Mouse (Mus musculus): ENCODE results near the gene Fancm. TPM values are rescaled to one million over a fixed set of nuclear protein-coding genes. Genes with fewer than 3 reads are reported as not detected.

The Fancm gene
- total RNA-seq, 1 experiment, result 45.6 TPM

DNA sequence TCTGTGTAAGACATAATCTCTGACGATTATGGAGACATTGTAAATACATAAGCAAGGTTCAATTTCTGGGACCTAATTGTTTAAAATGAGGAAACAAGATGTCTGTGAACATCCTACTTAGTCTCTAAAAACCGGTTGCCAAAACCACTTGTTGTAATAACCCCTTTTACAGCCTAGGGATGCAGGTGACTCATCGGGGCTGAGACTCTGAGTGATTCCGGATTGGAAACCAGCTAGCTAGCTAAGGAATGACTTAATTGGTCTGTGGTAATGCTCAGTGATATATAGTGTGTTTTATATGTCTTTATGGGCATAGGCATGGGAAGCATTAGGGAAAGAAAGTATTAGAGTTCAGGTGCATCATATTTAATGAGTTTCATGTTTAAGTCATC is 37.9 kb upstream of the Fancm start:
- H3K4me1 ChIP-seq (ENCODE audit: control insufficient read depth in 2 of 2, insufficient read depth in 2 of 2, low read length in 2 of 2, poor library complexity in 1 of 2), result 0 out of 4 replicates have a peak, but pooled peaks cover 0 to 2% of the 10 kb centered on the region in 2 experiments
- no peak overlapping the region for H3K9ac ChIP-seq (ENCODE audit: insufficient read depth, low read depth, low read length, poor library complexity, severe bottlenecking)
- in situ Hi-C loops (cut with MboI; ENCODE audit: low sequenced_read_pairs in 2 of 2, unreplicated experiment in 2 of 2), result no loop called here
- H3K27ac ChIP-seq (ENCODE audit: insufficient read depth, low read depth, low read length, poor library complexity, severe bottlenecking), result no peak overlapping the region
- no peaks in the 10 kb centered on the region; the same call in 1 of the 2 replicates for H3K36me3 ChIP-seq (ENCODE audit: control insufficient read depth, insufficient read depth, low read length, poor library complexity, severe bottlenecking)
- DNase-seq (ENCODE audit: low read depth, low spot score), result no peak
- peaks cover 10% of the 10 kb centered on the region for H3K9me3 ChIP-seq (ENCODE audit: control insufficient read depth, insufficient read depth, low read depth, low read length)
- no peak overlapping the region; a peak in 1 of 4 replicates for H3K4me3 ChIP-seq (ENCODE audit: insufficient read depth in 1 of 2, low read depth in 1 of 2, low read length in 2 of 2, poor library complexity in 1 of 2, severe bottlenecking in 1 of 2)
- TF ChIP-seq ZNF384 (IDR thresholded peaks at IDR 0.05; ENCODE audit: low read depth, low read length) (no peak), ZC3H11A (IDR thresholded peaks at IDR 0.05; ENCODE audit: borderline replicate concordance, low read depth, low read length) (no peak), HCFC1 (IDR thresholded peaks at IDR 0.05; ENCODE audit: borderline replicate concordance, insufficient read depth, low read length) (no peak)

DNA sequence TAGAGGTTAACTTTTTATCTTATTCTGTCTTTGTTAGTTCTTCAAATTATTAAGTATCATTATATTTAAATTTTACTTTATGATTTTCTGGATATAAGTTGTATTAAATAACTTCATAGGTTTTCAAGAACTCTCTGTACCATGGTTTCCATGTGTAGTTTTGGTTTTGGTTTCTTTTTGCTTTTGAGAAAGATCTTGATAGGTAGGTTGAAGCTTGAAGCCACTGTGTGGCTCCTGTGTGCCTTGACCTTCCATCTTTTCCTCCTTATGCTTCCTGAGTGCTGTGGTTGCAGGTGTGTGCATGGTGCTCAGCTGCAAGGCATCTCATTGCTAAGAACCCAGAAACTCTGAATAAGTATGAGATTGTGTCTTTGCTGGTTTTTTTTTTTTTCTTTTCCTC is 26.6 kb upstream of the Fancm start:
- Histone ChIP-seq H3K27ac (ENCODE audit: insufficient read depth, low read depth, low read length, poor library complexity, severe bottlenecking) (no peak overlapping the region), H3K36me3 (ENCODE audit: control insufficient read depth, insufficient read depth, low read length, poor library complexity, severe bottlenecking) (peaks cover 2% of the 10 kb centered on the region; the same call in 1 of the 2 replicates), H3K4me1 (ENCODE audit: control insufficient read depth in 2 of 2, insufficient read depth in 2 of 2, low read length in 2 of 2, poor library complexity in 1 of 2) (no peaks in the 10 kb centered on the region), H3K4me3 (ENCODE audit: insufficient read depth in 1 of 2, low read depth in 1 of 2, low read length in 2 of 2, poor library complexity in 1 of 2, severe bottlenecking in 1 of 2) (no peak overlapping the region), H3K9me3 (ENCODE audit: control insufficient read depth, insufficient read depth, low read depth, low read length) (no peaks in the 10 kb centered on the region), H3K9ac (ENCODE audit: insufficient read depth, low read depth, low read length, poor library complexity, severe bottlenecking) (no peak overlapping the region)
- DNase-seq (ENCODE audit: low read depth, low spot score), result no peak
- TF ChIP-seq ZC3H11A (IDR thresholded peaks at IDR 0.05; ENCODE audit: borderline replicate concordance, low read depth, low read length) (no peak), ZNF384 (IDR thresholded peaks at IDR 0.05; ENCODE audit: low read depth, low read length) (no peak), HCFC1 (IDR thresholded peaks at IDR 0.05; ENCODE audit: borderline replicate concordance, insufficient read depth, low read length) (no peak), MAFK (IDR thresholded peaks at IDR 0.05; ENCODE audit: insufficient read depth, low read depth, low read length) (no peak), CHD2 (IDR thresholded peaks at IDR 0.05; ENCODE audit: low read depth, low read length) (no peak)
- in situ Hi-C loops (cut with MboI; ENCODE audit: low sequenced_read_pairs in 2 of 2, unreplicated experiment in 2 of 2), result no loop called here

DNA sequence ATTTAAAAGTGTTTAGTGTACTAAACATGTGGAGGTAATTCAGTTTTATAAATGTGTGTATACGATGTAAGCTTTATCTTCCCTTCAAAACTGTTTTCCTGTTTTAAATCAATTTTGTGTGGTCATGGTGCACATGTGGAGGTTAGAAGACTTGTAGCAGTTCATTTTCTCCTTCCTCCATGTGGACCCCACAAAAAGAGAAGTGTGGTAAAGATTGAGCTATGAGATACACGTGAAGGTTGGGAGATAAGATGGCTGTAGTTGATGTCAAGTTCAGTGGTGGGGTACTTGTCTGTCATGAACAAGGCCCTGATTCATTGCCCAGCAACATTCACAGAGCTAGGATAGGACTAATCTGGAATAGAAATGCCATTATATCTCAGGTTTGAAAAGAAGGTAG is 17.2 kb upstream of the Fancm start:
- H3K27ac ChIP-seq (ENCODE audit: insufficient read depth, low read depth, low read length, poor library complexity, severe bottlenecking), result no peak overlapping the region
- H3K9ac ChIP-seq (ENCODE audit: insufficient read depth, low read depth, low read length, poor library complexity, severe bottlenecking), result no peak overlapping the region
- no peak for DNase-seq (ENCODE audit: low read depth, low spot score)
- H3K4me3 ChIP-seq (ENCODE audit: insufficient read depth in 1 of 2, low read depth in 1 of 2, low read length in 2 of 2, poor library complexity in 1 of 2, severe bottlenecking in 1 of 2), result no peak overlapping the region
- in situ Hi-C loops (cut with MboI; ENCODE audit: low sequenced_read_pairs in 2 of 2, unreplicated experiment in 2 of 2), result no loop called here
- H3K4me1 ChIP-seq (ENCODE audit: control insufficient read depth in 2 of 2, insufficient read depth in 2 of 2, low read length in 2 of 2, poor library complexity in 1 of 2), result no peaks in the 10 kb centered on the region
- TF ChIP-seq ZC3H11A (IDR thresholded peaks at IDR 0.05; ENCODE audit: borderline replicate concordance, low read depth, low read length) (no peak), ZNF384 (IDR thresholded peaks at IDR 0.05; ENCODE audit: low read depth, low read length) (no peak), MAFK (IDR thresholded peaks at IDR 0.05; ENCODE audit: insufficient read depth, low read depth, low read length) (no peak), CHD2 (IDR thresholded peaks at IDR 0.05; ENCODE audit: low read depth, low read length) (no peak), HCFC1 (IDR thresholded peaks at IDR 0.05; ENCODE audit: borderline replicate concordance, insufficient read depth, low read length) (no peak)
- H3K36me3 ChIP-seq (ENCODE audit: control insufficient read depth, insufficient read depth, low read length, poor library complexity, severe bottlenecking), result peaks cover 5% of the 10 kb centered on the region; the same call in 1 of the 2 replicates
- H3K9me3 ChIP-seq (ENCODE audit: control insufficient read depth, insufficient read depth, low read depth, low read length), result no peaks in the 10 kb centered on the region

DNA sequence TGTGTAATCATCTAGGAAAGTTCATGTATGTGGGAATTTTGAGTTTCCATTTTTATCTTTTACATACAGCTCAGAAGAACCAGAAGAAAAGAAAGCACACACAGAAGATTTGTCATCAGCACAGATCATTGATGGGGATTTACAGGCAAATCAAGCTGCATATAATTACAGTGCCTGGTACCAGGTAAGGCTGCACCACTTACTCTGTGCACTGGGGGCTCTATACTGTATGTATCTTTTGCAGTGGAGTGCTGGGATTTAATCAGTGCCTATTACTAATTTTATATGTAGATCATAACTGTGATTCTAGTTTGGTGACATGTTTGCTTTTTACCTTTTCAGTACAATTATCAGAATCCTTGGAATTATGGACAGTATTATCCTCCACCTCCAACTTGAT is 14.3 kb upstream of the Fancm start:
- H3K9ac ChIP-seq (ENCODE audit: insufficient read depth, low read depth, low read length, poor library complexity, severe bottlenecking), result no peak overlapping the region
- H3K36me3 ChIP-seq (ENCODE audit: control insufficient read depth, insufficient read depth, low read length, poor library complexity, severe bottlenecking), result peaks cover 13% of the 10 kb centered on the region
- H3K9me3 ChIP-seq (ENCODE audit: control insufficient read depth, insufficient read depth, low read depth, low read length), result no peaks in the 10 kb centered on the region
- DNase-seq (ENCODE audit: low read depth, low spot score), result no peak
- in situ Hi-C loops (cut with MboI; ENCODE audit: low sequenced_read_pairs in 2 of 2, unreplicated experiment in 2 of 2), result no loop called here
- no peak overlapping the region for H3K27ac ChIP-seq (ENCODE audit: insufficient read depth, low read depth, low read length, poor library complexity, severe bottlenecking)
- no peak for TF ChIP-seq ZNF384 (IDR thresholded peaks at IDR 0.05; ENCODE audit: low read depth, low read length)
- no peak for TF ChIP-seq MAFK (IDR thresholded peaks at IDR 0.05; ENCODE audit: insufficient read depth, low read depth, low read length)
- TF ChIP-seq HCFC1 (IDR thresholded peaks at IDR 0.05; ENCODE audit: borderline replicate concordance, insufficient read depth, low read length), result no peak
- TF ChIP-seq ZC3H11A (IDR thresholded peaks at IDR 0.05; ENCODE audit: borderline replicate concordance, low read depth, low read length), result no peak
- TF ChIP-seq CHD2 (IDR thresholded peaks at IDR 0.05; ENCODE audit: low read depth, low read length), result no peak
- no peaks in the 10 kb centered on the region for H3K4me1 ChIP-seq (ENCODE audit: control insufficient read depth in 2 of 2, insufficient read depth in 2 of 2, low read length in 2 of 2, poor library complexity in 1 of 2)
- no peak overlapping the region for H3K4me3 ChIP-seq (ENCODE audit: insufficient read depth in 1 of 2, low read depth in 1 of 2, low read length in 2 of 2, poor library complexity in 1 of 2, severe bottlenecking in 1 of 2)

DNA sequence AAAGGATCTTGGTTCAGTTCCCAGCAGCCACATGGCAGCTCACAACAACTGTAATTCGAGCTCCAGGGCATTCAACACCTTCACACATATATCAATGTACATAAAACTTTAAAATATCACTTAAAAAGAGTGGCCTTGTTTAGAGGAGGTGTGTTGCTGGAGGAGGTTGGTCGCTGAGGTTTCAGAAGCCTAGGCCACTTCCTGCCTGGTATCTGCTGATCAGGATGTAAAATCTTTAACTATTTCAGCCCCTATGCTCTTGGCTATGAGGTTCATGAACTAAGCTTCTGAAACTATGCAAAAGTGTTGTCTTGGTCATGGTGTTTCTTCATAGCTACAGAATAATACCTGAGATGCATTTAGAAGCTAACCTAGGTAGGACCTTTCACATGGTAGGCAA is 10.2 kb upstream of the Fancm start:
- H3K4me3 ChIP-seq (ENCODE audit: insufficient read depth in 1 of 2, low read depth in 1 of 2, low read length in 2 of 2, poor library complexity in 1 of 2, severe bottlenecking in 1 of 2), result no peak overlapping the region
- in situ Hi-C loops (cut with MboI; ENCODE audit: low sequenced_read_pairs in 2 of 2, unreplicated experiment in 2 of 2), result no loop called here
- H3K36me3 ChIP-seq (ENCODE audit: control insufficient read depth, insufficient read depth, low read length, poor library complexity, severe bottlenecking), result peaks cover 17% of the 10 kb centered on the region
- no peaks in the 10 kb centered on the region for H3K9me3 ChIP-seq (ENCODE audit: control insufficient read depth, insufficient read depth, low read depth, low read length)
- no peak overlapping the region for H3K9ac ChIP-seq (ENCODE audit: insufficient read depth, low read depth, low read length, poor library complexity, severe bottlenecking)
- no peak for DNase-seq (ENCODE audit: low read depth, low spot score)
- no peaks in the 10 kb centered on the region for H3K4me1 ChIP-seq (ENCODE audit: control insufficient read depth in 2 of 2, insufficient read depth in 2 of 2, low read length in 2 of 2, poor library complexity in 1 of 2)
- H3K27ac ChIP-seq (ENCODE audit: insufficient read depth, low read depth, low read length, poor library complexity, severe bottlenecking), result no peak overlapping the region
- TF ChIP-seq HCFC1 (IDR thresholded peaks at IDR 0.05; ENCODE audit: borderline replicate concordance, insufficient read depth, low read length), result no peak
- no peak for TF ChIP-seq ZNF384 (IDR thresholded peaks at IDR 0.05; ENCODE audit: low read depth, low read length)
- TF ChIP-seq ZC3H11A (IDR thresholded peaks at IDR 0.05; ENCODE audit: borderline replicate concordance, low read depth, low read length), result no peak
- no peak for TF ChIP-seq CHD2 (IDR thresholded peaks at IDR 0.05; ENCODE audit: low read depth, low read length)
- no peak for TF ChIP-seq MAFK (IDR thresholded peaks at IDR 0.05; ENCODE audit: insufficient read depth, low read depth, low read length)

Measured in ES-E14 (cell line).